Mouse (Mus musculus) kidney, adult 2 months (tissue): ENCODE results near the gene Tnf. TPM values are rescaled to one million over a fixed set of nuclear protein-coding genes. Genes with fewer than 3 reads are reported as not detected.

Experiments
- DNase-seq: peaks from one replicate; pipeline ENCODE4 v3.0.0; 2021
- H3K27ac ChIP-seq: fragments of 200-500 bp; 2 replicates; pipeline ENCODE4 v1.5.1; 2012; ENCODE audit warnings: low read depth, low read length, control low read depth, inconsistent platforms; ENCODE audit not compliant: insufficient read depth
- H3K27me3 ChIP-seq: fragments of 200-500 bp; replicated peaks from 2 replicates; pipeline ENCODE4 v1.6.1; 2012; ENCODE audit warnings: mild to moderate bottlenecking, moderate library complexity, low read length, inconsistent platforms; ENCODE audit not compliant: control insufficient read depth, insufficient read depth
- H3K36me3 ChIP-seq: fragments of 200-500 bp; 2 replicates; pipeline ENCODE4 v1.6.1; 2012; ENCODE audit warnings: mild to moderate bottlenecking, moderate library complexity, low read length, inconsistent platforms; ENCODE audit not compliant: control insufficient read depth, insufficient read depth
- H3K4me1 ChIP-seq: fragments of 200-500 bp; 2 replicates; pipeline ENCODE4 v1.6.1; 2011; ENCODE audit warnings: low read length; ENCODE audit not compliant: control insufficient read depth, insufficient read depth
- H3K4me3 ChIP-seq: fragments of 200-500 bp; 2 replicates; pipeline ENCODE4 v1.5.1; 2011; ENCODE audit warnings: mild to moderate bottlenecking, low read depth, low read length, control low read depth; ENCODE audit not compliant: insufficient read depth
- CTCF ChIP-seq: fragments of 200-500 bp; conservative IDR thresholded peaks from 2 replicates; pipeline ENCODE4 v1.5.1; 2011; ENCODE audit warnings: low read depth, mild to moderate bottlenecking, control low read depth, low read length, moderate library complexity, mixed read lengths; ENCODE audit not compliant: insufficient read depth, insufficient read length
- POLR2A ChIP-seq: fragments of 200-500 bp; IDR thresholded peaks from one replicate; pipeline ENCODE4 v1.6.1; 2011; ENCODE audit warnings: low read depth, low read length, control low read depth
- WGBS: fragments of 180-500 bp; shearing (Covaris S2); methylation state at CpG from one replicate; pipeline ENCODE4 v1.1.7; 2018; 5-methylcytosine and 5-hydroxymethylcytosine counted together
- polyA plus RNA-seq: library from polyadenylated mRNA; depleted of rRNA; stranded (reverse); fragments of >200 nt; gene quantifications from 2 replicates; pipeline ENCODE4 v1.2.3, GENCODE M21; 2012

Tnf gene
- polyA plus RNA-seq, 1 experiment, result 0.94 TPM

GRCm38 (mm10) chr17:35192924-35193323 is 8.9 kb downstream of the Tnf start:
- H3K4me3 ChIP-seq, result no peak overlapping the region
- DNase-seq, result no peak
- no peaks in the 10 kb centered on the region for H3K27me3 ChIP-seq
- TF ChIP-seq CTCF (no peak), POLR2A (no peak)
- H3K36me3 ChIP-seq, result no peaks in the 10 kb centered on the region
- no peak overlapping the region for H3K27ac ChIP-seq
- WGBS, result 81% methylated on average over 5 of the region's 5 CpGs
- H3K4me1 ChIP-seq, result no peaks in the 10 kb centered on the region

DNA sequence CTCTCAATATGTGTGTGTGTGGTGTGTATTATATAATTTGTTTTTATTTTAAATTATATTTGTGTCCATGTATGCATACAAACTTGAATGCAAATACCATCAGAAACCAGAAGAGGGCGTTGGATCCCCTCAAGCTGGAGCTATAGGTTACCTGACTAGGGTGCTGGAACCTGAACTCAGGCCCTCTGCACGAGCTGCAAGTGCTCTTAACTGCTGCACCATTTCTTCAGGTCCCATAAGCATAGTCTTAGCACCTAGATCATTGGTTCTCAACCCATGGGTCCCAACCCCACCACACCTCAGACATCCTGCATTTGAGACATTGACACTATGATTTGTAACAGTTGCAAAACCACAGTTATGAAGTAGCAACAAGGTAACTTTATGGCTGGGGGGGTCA is 10.1 kb downstream of the Tnf start:
- Histone ChIP-seq H3K27me3 (no peaks in the 10 kb centered on the region), H3K27ac (no peak overlapping the region), H3K4me1 (no peaks in the 10 kb centered on the region), H3K4me3 (no peak overlapping the region), H3K36me3 (no peaks in the 10 kb centered on the region)
- TF ChIP-seq POLR2A (no peak), CTCF (no peak)
- no peak for DNase-seq
- 74% methylated on average over 2 of the region's 2 CpGs for WGBS

DNA sequence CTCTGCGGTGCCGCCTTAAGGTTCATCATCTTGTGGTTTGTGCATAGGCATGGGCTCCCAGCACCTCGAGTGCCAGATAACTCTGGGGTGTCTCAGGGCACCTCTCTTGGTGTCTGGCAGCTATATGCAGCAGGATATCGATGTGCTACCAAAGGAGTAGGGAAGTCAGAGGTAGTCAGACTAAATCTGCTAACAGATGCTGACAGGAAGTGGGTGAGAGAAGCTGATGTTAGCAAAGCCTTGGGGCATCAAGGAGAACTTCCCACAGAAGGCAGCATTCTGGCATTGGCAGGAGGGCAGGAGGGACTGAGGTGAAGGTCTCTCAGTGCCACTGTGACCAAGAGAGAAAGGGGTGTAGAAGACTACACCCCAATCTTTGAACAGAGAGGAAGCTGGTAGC is 11.7 kb downstream of the Tnf start:
- 80% methylated on average over 4 of the region's 4 CpGs for WGBS
- DNase-seq, result no peak
- H3K27me3 ChIP-seq, result no peaks in the 10 kb centered on the region
- H3K36me3 ChIP-seq, result no peaks in the 10 kb centered on the region
- TF ChIP-seq POLR2A (no peak), CTCF (no peak)
- no peak overlapping the region for H3K4me3 ChIP-seq
- H3K4me1 ChIP-seq, result no peaks in the 10 kb centered on the region
- H3K27ac ChIP-seq, result no peak overlapping the region

- no peak for TF ChIP-seq POLR2A
- TF ChIP-seq CTCF, result no peak
- H3K27ac ChIP-seq, result no peak overlapping the region
- DNase-seq, result no peak
- 68% methylated on average over 1 of the region's 1 CpGs for WGBS
- no peaks in the 10 kb centered on the region for H3K4me1 ChIP-seq
- H3K4me3 ChIP-seq, result no peak overlapping the region
- H3K36me3 ChIP-seq, result no peaks in the 10 kb centered on the region
- H3K27me3 ChIP-seq, result no peaks in the 10 kb centered on the region
These were observed 12.6 kb downstream of the Tnf start for GRCm38 (mm10) chr17:35189186-35189585.

GRCm38 (mm10) chr17:35187959-35188610 is 13.7 kb downstream of the Tnf start, which contains the start of gene Lst1:
Lst1 (minus strand) TSS chr17:35188439.
- no peak for DNase-seq
- Histone ChIP-seq H3K4me3 (no peak within 1 kb of the TSS), H3K27me3 (no peaks in the 10 kb centered on the region), H3K36me3 (no peaks in the 10 kb centered on the region), H3K4me1 (no peaks in the 10 kb centered on the region), H3K27ac (no peak within 1 kb of the TSS)
- TF ChIP-seq CTCF (no peak), POLR2A (no peak)
- 80% methylated on average over 7 of the region's 7 CpGs for WGBS

DNA sequence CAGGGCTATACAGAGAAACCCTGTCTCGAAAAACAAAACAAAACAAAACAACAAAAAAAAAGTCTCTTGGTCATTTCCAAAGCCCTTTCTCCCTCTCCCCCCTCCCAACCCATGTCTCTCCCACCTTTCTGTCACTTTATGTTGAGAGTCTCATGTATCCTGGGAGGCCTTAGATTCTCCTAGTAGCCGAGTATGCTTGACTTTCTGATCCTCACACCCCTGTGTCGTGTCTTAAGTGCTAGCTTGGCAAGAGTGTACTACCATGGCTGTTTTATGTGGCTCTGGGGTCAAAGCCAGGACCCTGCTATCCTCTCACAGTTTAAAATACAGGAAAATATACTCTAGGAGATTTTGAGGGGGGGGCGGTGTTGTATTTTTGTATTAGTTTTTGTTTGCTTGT is 14.5 kb downstream of the Tnf start:
- no peak for DNase-seq
- no peak overlapping the region for H3K4me3 ChIP-seq
- no peaks in the 10 kb centered on the region for H3K36me3 ChIP-seq
- TF ChIP-seq CTCF, result no peak
- no peak for TF ChIP-seq POLR2A
- H3K4me1 ChIP-seq, result no peaks in the 10 kb centered on the region
- 63% methylated on average over 4 of the region's 4 CpGs for WGBS
- no peaks in the 10 kb centered on the region for H3K27me3 ChIP-seq
- H3K27ac ChIP-seq, result no peak overlapping the region

GRCm38 (mm10) chr17:35186681-35187080 is 15.1 kb downstream of the Tnf start:
- no peaks in the 10 kb centered on the region for H3K4me1 ChIP-seq
- H3K27me3 ChIP-seq, result no peaks in the 10 kb centered on the region
- peak overlapping the region; percentile 42; the same call in 1 of the 2 replicates for H3K4me3 ChIP-seq
- H3K36me3 ChIP-seq, result no peaks in the 10 kb centered on the region
- no peak for TF ChIP-seq CTCF
- TF ChIP-seq POLR2A, result no peak
- H3K27ac ChIP-seq, result no peak overlapping the region
- WGBS, result 6% methylated on average over 4 of the region's 4 CpGs
- no peak for DNase-seq
